ENCODE assay signal across 24 mouse cellular contexts in genomic region chr3:157923268-157923835, GRCm38 (mm10). TPM values are rescaled to one million over a fixed set of nuclear protein-coding genes. Genes with fewer than 3 reads are reported as not detected.
DNase-seq lines count a peak whose midpoint lies in the region; ATAC-seq and TF ChIP-seq lines count a peak whose summit lies in the region.
"Had no signal": no experiment of that assay in that cellular context is flagged by ENCODE, and none has a peak within 500 bp of the region (broad histone marks: within the 10 kb centered on the region; RNA-seq: fewer than 3 reads in every experiment).

No protein-coding gene starts in this region.

- peaks cover 3% of the 10 kb centered on the region; the same call in 1 of the 2 replicates for H3K4me1 ChIP-seq in intestine, embryonic 15.5 days (replicated peaks)
- 0 out of 2 replicates have a peak, but pooled peaks cover 4% of the 10 kb centered on the region for H3K4me1 ChIP-seq in intestine, embryonic 16.5 days (ENCODE audit: control insufficient read depth, insufficient read depth, low read length)
- H3K4me1 ChIP-seq in MEL (ENCODE audit: control insufficient read depth in 1 of 2, insufficient read depth in 2 of 2, low read length in 2 of 2): peaks cover 3 to 8% of the 10 kb centered on the region in 2 experiments; a peak in 1 of 4 replicates
- H3K4me1 ChIP-seq in liver, embryonic 13.5 days (replicated peaks): peaks cover 7% of the 10 kb centered on the region
- 0 out of 2 replicates have a peak, but pooled peaks cover 5% of the 10 kb centered on the region for H3K4me1 ChIP-seq in hindbrain, embryonic 12.5 days
- H3K4me1 ChIP-seq: neural tube, embryonic 12.5 days; stomach, embryonic 15.5 days had no signal

- H3K9me3 ChIP-seq in intestine, embryonic 15.5 days: no peaks in the 10 kb centered on the region
- no peaks in the 10 kb centered on the region for H3K9me3 ChIP-seq in intestine, embryonic 16.5 days (ENCODE audit: control insufficient read depth, low read length)
- H3K9me3 ChIP-seq in MEL (replicated peaks; ENCODE audit: insufficient read depth, low read length): no peaks in the 10 kb centered on the region
- no peaks in the 10 kb centered on the region for H3K9me3 ChIP-seq in liver, embryonic 13.5 days (replicated peaks)
- H3K9me3 ChIP-seq in hindbrain, embryonic 12.5 days (replicated peaks): no peaks in the 10 kb centered on the region
- H3K9me3 ChIP-seq: embryonic facial prominence, embryonic 13.5 days; heart, embryonic 13.5 days; hindbrain, embryonic 15.5 days; limb, embryonic 13.5 days; midbrain, embryonic 12.5 days; neural tube, embryonic 12.5 days; stomach, embryonic 15.5 days had no signal

- H3K27me3 ChIP-seq in intestine, embryonic 15.5 days (replicated peaks): no peaks in the 10 kb centered on the region
- no peaks in the 10 kb centered on the region for H3K27me3 ChIP-seq in intestine, embryonic 16.5 days (replicated peaks; ENCODE audit: control insufficient read depth, insufficient read depth, low read length)
- H3K27me3 ChIP-seq in MEL (ENCODE audit: control insufficient read depth in 1 of 2, insufficient read depth in 2 of 2, low read length in 2 of 2): peaks cover 1 to 4% of the 10 kb centered on the region in 2 experiments; a peak in 1 of 4 replicates
- peaks cover 11% of the 10 kb centered on the region; the same call in 1 of the 2 replicates for H3K27me3 ChIP-seq in liver, embryonic 13.5 days
- H3K27me3 ChIP-seq in hindbrain, embryonic 12.5 days: no peaks in the 10 kb centered on the region
- H3K27me3 ChIP-seq: embryonic facial prominence, embryonic 13.5 days; heart, embryonic 13.5 days; hindbrain, embryonic 15.5 days; limb, embryonic 13.5 days; neural tube, embryonic 12.5 days; stomach, embryonic 15.5 days had no signal

- DNase-seq in 3T3-L1 (ENCODE audit: low read depth, low spot score) (peak; percentile 14), MEL (ENCODE audit: low read depth, low spot score) (peak; percentile 58)
- no peak for DNase-seq in liver, embryonic 13.5 days
- no peak for DNase-seq in right cerebral cortex, adult 2 months (ENCODE audit: low spot score in 2 of 2)
- no peak for DNase-seq in layer of hippocampus, adult 11-12 months (ENCODE audit: low spot score)
- DNase-seq: adrenal gland, postnatal 14 days; cerebellum, postnatal 10 days; forebrain, postnatal 0 days; gastrocnemius, postnatal 36 days; kidney, adult 11 months; right cerebral cortex, adult 18-20 months; thymus, adult 18-20 months; thymus, postnatal 4 days had no signal

- no peak for TF ChIP-seq POLR2A in MEL (IDR thresholded peaks at IDR 0.05; ENCODE audit: control insufficient read depth in 1 of 2, insufficient read depth in 1 of 2, low read depth in 1 of 2, low read length in 2 of 2, poor library complexity in 1 of 2)

- H3K36me3 ChIP-seq in intestine, embryonic 15.5 days: no peaks in the 10 kb centered on the region
- no peaks in the 10 kb centered on the region for H3K36me3 ChIP-seq in intestine, embryonic 16.5 days (ENCODE audit: control insufficient read depth, insufficient read depth, low read length)
- H3K36me3 ChIP-seq in MEL (ENCODE audit: control insufficient read depth in 1 of 2, insufficient read depth in 2 of 2, low read length in 2 of 2): peaks cover 3 to 12% of the 10 kb centered on the region in 2 experiments; a peak in 3 of 4 replicates
- no peaks in the 10 kb centered on the region for H3K36me3 ChIP-seq in liver, embryonic 13.5 days
- H3K36me3 ChIP-seq in hindbrain, embryonic 12.5 days: no peaks in the 10 kb centered on the region
- H3K36me3 ChIP-seq: heart, embryonic 13.5 days; hindbrain, embryonic 15.5 days; limb, embryonic 13.5 days; midbrain, embryonic 12.5 days; neural tube, embryonic 12.5 days; stomach, embryonic 15.5 days had no signal

- WGBS in intestine, embryonic 15.5 days: 86% methylated on average over 3 of the region's 3 CpGs
- 85% methylated on average over 3 of the region's 3 CpGs for WGBS in intestine, embryonic 16.5 days
- 71% methylated on average over 3 of the region's 3 CpGs for WGBS in liver, embryonic 13.5 days (ENCODE audit: insufficient replicate concordance)
- 82% methylated on average over 3 of the region's 3 CpGs for WGBS in hindbrain, embryonic 12.5 days

- H3K27ac ChIP-seq in intestine, embryonic 15.5 days: no peak overlapping the region
- H3K27ac ChIP-seq in intestine, embryonic 16.5 days (ENCODE audit: low read length): no peak overlapping the region
- H3K27ac ChIP-seq in MEL (ENCODE audit: control insufficient read depth, low read depth, low read length): no peak overlapping the region
- H3K27ac ChIP-seq in liver, embryonic 13.5 days: no peak overlapping the region
- no peak overlapping the region for H3K27ac ChIP-seq in hindbrain, embryonic 12.5 days
- H3K27ac ChIP-seq: embryonic facial prominence, embryonic 13.5 days; heart, embryonic 13.5 days; hindbrain, embryonic 15.5 days; limb, embryonic 13.5 days; midbrain, embryonic 12.5 days; neural tube, embryonic 12.5 days; stomach, embryonic 15.5 days had no signal

- H3K9ac ChIP-seq in intestine, embryonic 15.5 days: no peak overlapping the region
- H3K9ac ChIP-seq in intestine, embryonic 16.5 days (ENCODE audit: low read depth, low read length): no peak overlapping the region
- H3K9ac ChIP-seq in MEL (ENCODE audit: control insufficient read depth, low read depth, low read length, poor library complexity, severe bottlenecking): peak overlapping the region; percentile 26
- no peak overlapping the region for H3K9ac ChIP-seq in liver, embryonic 13.5 days
- no peak overlapping the region for H3K9ac ChIP-seq in hindbrain, embryonic 12.5 days
- H3K9ac ChIP-seq: embryonic facial prominence, embryonic 13.5 days; forebrain, postnatal 0 days; heart, embryonic 13.5 days; hindbrain, embryonic 15.5 days; limb, embryonic 13.5 days; neural tube, embryonic 12.5 days; stomach, embryonic 15.5 days had no signal

- no peak overlapping the region for H3K4me3 ChIP-seq in intestine, embryonic 15.5 days (replicated peaks)
- no peak overlapping the region for H3K4me3 ChIP-seq in intestine, embryonic 16.5 days (ENCODE audit: low read length)
- peak overlapping the region in 1 of 2 experiments; percentile 89; a peak in 3 of 4 replicates for H3K4me3 ChIP-seq in MEL (ENCODE audit: control insufficient read depth in 1 of 2, insufficient read depth in 1 of 2, low read depth in 2 of 2, low read length in 2 of 2)
- peak overlapping the region; percentile 54; the same call in 1 of the 2 replicates for H3K4me3 ChIP-seq in liver, embryonic 13.5 days (replicated peaks)
- H3K4me3 ChIP-seq in hindbrain, embryonic 12.5 days: no peak overlapping the region
- H3K4me3 ChIP-seq: midbrain, embryonic 12.5 days; neural tube, embryonic 12.5 days had no signal

- no peaks in the 10 kb centered on the region; the same call in 1 of the 2 replicates for H3K79me2 ChIP-seq in MEL (ENCODE audit: control insufficient read depth, insufficient read depth, low read length, poor library complexity)

- no peak for ATAC-seq in intestine, embryonic 15.5 days
- ATAC-seq in intestine, embryonic 16.5 days: no peak
- no peak for ATAC-seq in liver, embryonic 13.5 days (ENCODE audit: low read depth)
- no peak for ATAC-seq in hindbrain, embryonic 12.5 days (ENCODE audit: low FRiP score)
- ATAC-seq: forebrain, postnatal 0 days had no signal

- TF ChIP-seq RAD21 in MEL (IDR thresholded peaks at IDR 0.05; ENCODE audit: low read depth, low read length): no peak

- no peak for TF ChIP-seq CTCF in MEL (IDR thresholded peaks at IDR 0.05 in 2 of 3, conservative IDR thresholded peaks at IDR 0.05 in 1 of 3; ENCODE audit: control insufficient read depth in 1 of 3, insufficient read depth in 1 of 3, low read depth in 2 of 3, low read length in 3 of 3, poor library complexity in 1 of 3, severe bottlenecking in 1 of 3)

- H3K4me2 ChIP-seq in intestine, embryonic 15.5 days (replicated peaks): peak overlapping the region; percentile 95
- no peak overlapping the region for H3K4me2 ChIP-seq in intestine, embryonic 16.5 days (ENCODE audit: low read depth, low read length)
- peak overlapping the region; percentile 75 for H3K4me2 ChIP-seq in liver, embryonic 13.5 days
- no peak overlapping the region for H3K4me2 ChIP-seq in hindbrain, embryonic 12.5 days (replicated peaks)
- H3K4me2 ChIP-seq: hindbrain, embryonic 15.5 days; neural tube, embryonic 12.5 days had no signal

- TF ChIP-seq EP300 in MEL (IDR thresholded peaks at IDR 0.05; ENCODE audit: low read depth in 1 of 2, low read length in 2 of 2): no peak; a peak in 1 of 4 replicates

TF ChIP-seq in MEL, 35 proteins besides CTCF, POLR2A, EP300 and RAD21:
- TF ChIP-seq TCF12 (IDR thresholded peaks at IDR 0.05; ENCODE audit: low read depth, low read length) (0 out of 2 replicates have a peak, but pooled peaks have one; percentile 8), SIN3A (IDR thresholded peaks at IDR 0.05; ENCODE audit: low read length) (0 out of 2 replicates have a peak, but pooled peaks have one; percentile 38), GATA1 (IDR thresholded peaks at IDR 0.05; ENCODE audit: low read depth, low read length) (no peak), E2F4 (IDR thresholded peaks at IDR 0.05; ENCODE audit: borderline replicate concordance, low read depth, low read length) (no peak)

RNA-seq across cellular contexts. Expression of gene Cth, which starts 1.5 kb away (rescaled TPM):
- 54.0 and 58.1 TPM in 2 replicates for polyA plus RNA-seq in intestine, embryonic 15.5 days (2015; fragmentation: Nextera tagmentation; extraction: Ambion mirVana)
- 70.8 and 74.7 TPM in 2 replicates for polyA plus RNA-seq in intestine, embryonic 16.5 days (2015; fragmentation: Nextera tagmentation; extraction: Ambion mirVana)
- total RNA-seq in MEL (2012; rRNA removed): 11.7 and 30.2 TPM in 2 replicates
- 10 to 100 TPM in 1 of 2 experiments, not detected in 1; 26.8 TPM for polyA plus RNA-seq in MEL (2012; ENCODE audit: insufficient read depth in 1 of 2, insufficient read length in 2 of 2, low read depth in 1 of 2, low replicate concordance in 2 of 2, missing spikeins in 1 of 2)
- polyA plus RNA-seq in liver, embryonic 13.5 days (2015; fragmentation: Nextera tagmentation; extraction: Ambion mirVana): 27.0 and 34.0 TPM in 2 replicates
- polyA plus RNA-seq in hindbrain, embryonic 12.5 days (2016; fragmentation: Nextera tagmentation; extraction: Ambion mirVana): 7.2 and 7.5 TPM in 2 replicates
- total RNA-seq: monocyte, adult 5-6 weeks had no signal

RNA-seq across cellular contexts. Expression of gene Ankrd13c, which starts 23.7 kb away (rescaled TPM):
- 21.1 and 21.2 TPM in 2 replicates for polyA plus RNA-seq in intestine, embryonic 15.5 days (2015; fragmentation: Nextera tagmentation; extraction: Ambion mirVana)
- 15.8 and 18.3 TPM in 2 replicates for polyA plus RNA-seq in intestine, embryonic 16.5 days (2015; fragmentation: Nextera tagmentation; extraction: Ambion mirVana)
- 15.2 and 16.3 TPM in 2 replicates for total RNA-seq in MEL (2012; rRNA removed)
- polyA plus RNA-seq in MEL (2012; ENCODE audit: insufficient read depth in 1 of 2, insufficient read length in 2 of 2, low read depth in 1 of 2, low replicate concordance in 2 of 2, missing spikeins in 1 of 2): 10 to 100 TPM in 1 of 2 experiments, not detected in 1; 31.8 TPM
- 11.4 and 15.6 TPM in 2 replicates for polyA plus RNA-seq in liver, embryonic 13.5 days (2015; fragmentation: Nextera tagmentation; extraction: Ambion mirVana)
- polyA plus RNA-seq in hindbrain, embryonic 12.5 days (2016; fragmentation: Nextera tagmentation; extraction: Ambion mirVana): 26.6 and 27.1 TPM in 2 replicates

Comparison
In these comparisons a context has a peak if more than half of its experiments do, and no peak if none do; other contexts are left out.
1. H3K4me2 ChIP-seq: peak in intestine, embryonic 15.5 days (single experiment) and liver, embryonic 13.5 days (single experiment); none in intestine, embryonic 16.5 days (single experiment) and hindbrain, embryonic 12.5 days (single experiment).
2. DNase-seq: peak in 3T3-L1 (single experiment) and MEL (single experiment); none in liver, embryonic 13.5 days (single experiment), right cerebral cortex, adult 2 months (0 of 2) and layer of hippocampus, adult 11-12 months (single experiment).